Mouse (Mus musculus) testis, postnatal 10 days (tissue): Measurements from ENCODE around the gene Draxin.

Source experiments
- DNase-seq: peaks from one replicate; pipeline ENCODE4 v3.0.0; 2021; ENCODE audit warnings: low spot score

Draxin gene

GRCm38 (mm10) chr4:148114758-148115391 is 15.6 kb downstream of the Draxin start:
- peak; percentile 93 for DNase-seq

GRCm38 (mm10) chr4:148112519-148112918 is 18.0 kb downstream of the Draxin start:
- DNase-seq = no peak

DNA sequence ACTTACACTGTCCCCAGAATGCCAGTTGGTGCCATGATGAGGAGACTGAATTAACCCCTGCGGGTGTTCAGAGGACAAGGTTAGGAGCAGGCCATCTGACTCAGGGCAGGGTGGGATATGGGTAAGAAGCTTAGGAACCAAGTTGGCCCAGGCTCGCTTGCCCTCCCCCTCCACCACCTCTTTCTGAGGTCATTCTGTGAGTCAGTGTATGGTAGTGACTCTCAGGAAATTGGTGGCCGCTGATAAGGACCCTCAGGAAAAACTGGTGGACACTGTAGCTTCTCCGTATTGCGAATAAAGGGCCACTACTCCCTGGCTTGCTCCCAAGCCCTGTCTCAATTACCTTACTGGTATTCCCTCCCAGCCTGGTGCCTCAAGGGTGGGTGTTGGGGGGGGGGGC is 21.3 kb downstream of the Draxin start:
- DNase-seq = no peak

DNA sequence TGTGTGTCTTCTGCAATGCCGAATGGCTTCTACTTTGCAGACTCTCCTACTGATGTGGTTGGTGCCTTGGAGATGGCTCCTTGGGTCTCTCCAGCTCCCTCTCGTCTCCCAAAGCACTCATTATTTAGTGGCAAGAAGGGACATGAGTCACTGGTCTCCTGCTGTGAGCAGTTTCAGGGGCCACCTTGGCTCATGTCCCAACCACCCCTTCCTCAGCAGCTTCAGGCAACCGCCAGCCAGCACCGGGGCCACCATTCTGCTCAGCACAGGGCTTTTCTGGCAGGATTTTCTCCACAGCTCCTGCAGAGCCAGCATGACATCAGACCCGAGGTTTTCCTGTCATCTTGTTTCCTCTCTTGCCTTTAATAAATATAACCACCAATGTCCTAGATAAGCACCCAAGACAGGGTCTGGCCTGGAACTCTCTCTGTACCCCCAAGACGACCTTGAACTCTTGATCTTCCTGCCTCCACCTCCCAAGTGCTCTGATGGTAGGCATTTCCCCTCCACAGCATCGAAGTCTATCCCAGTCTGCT is 21.9 kb downstream of the Draxin start:
- DNase-seq = no peak

- DNase-seq = no peak
These were observed 22.7 kb downstream of the Draxin start for GRCm38 (mm10) chr4:148107621-148108291.

DNA sequence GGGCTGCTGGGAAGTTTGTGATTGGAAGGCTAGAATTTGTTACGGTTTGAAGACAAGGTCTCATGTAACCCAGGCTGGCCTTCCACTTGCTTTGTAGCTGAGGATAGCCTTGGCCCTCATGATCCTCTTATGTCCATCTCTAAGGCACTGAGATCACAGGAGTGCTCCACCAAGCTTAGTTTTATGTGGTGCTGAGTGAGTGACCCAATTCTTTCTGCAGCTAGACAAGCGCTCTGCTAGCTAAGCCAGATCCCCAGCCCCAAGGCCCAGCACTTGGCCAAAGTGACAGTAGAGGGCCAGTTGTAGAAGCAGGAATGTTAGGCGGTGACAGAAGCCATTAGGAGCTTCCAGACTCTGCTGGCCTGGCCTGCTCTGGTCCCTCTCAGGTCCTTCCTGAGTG is 26.4 kb downstream of the Draxin start:
- no peak for DNase-seq

DNA sequence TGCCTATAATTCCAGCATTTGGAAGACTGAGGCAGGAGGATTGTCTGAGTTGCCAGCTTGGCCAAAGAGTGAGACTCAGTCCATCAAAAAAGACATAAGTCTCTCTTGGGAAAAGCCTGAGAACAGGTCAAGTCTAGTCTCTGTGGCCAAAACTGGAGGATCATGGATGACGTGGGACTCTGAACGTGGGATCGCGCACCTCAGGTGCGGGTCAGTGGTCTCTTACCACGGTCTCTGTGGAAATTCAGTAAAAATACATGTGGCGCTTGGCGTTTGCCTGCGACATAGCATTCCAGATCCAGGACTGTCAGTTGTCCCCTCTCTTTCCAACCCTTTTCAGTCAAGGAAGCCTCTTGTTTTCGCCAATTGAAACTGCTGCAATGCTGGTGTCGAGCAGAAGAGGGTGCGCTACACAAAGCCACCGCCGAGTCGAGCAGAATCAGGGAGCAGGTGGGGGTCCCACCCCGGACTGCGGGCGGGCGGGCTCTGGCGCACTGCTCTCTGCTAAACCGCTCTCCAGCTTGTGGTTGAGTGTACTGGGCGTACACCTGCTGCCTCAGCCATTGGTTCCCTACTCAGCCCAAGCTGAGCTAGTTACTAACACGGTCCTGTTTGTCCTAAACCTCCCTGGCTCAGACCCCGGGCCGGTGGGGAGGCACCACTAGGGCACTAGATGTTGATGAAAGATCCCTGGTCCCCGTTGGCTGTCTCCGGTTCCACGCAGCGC is 28.5 kb downstream of the Draxin start:
- DNase-seq = peak; percentile 74

GRCm38 (mm10) chr4:148098666-148099065 is 31.8 kb downstream of the Draxin start:
- DNase-seq = no peak

DNA sequence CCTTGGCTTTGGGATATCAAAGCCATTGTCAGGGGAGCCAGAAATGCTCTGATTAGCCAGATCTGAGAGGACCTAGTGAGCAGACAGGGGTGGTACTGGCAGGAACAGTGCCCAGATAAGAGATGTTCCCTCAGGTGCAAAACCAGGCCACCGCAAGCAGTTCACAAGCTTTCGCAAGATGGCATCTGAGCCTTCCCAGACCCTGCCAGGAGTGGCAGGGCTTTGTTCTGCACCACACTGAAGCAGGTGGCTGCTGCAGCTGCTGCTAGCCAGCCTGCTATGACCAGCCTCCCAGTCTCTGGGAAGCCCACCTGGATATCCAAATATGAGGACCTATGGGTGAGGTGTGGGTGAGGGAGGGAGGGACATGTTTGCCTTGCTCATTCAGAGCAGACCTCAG is 32.6 kb downstream of the Draxin start:
- no peak for DNase-seq

GRCm38 (mm10) chr4:148095081-148095480 is 35.4 kb downstream of the Draxin start:
- no peak for DNase-seq

GRCm38 (mm10) chr4:148094161-148094560 is 36.3 kb downstream of the Draxin start:
- DNase-seq = no peak

GRCm38 (mm10) chr4:148092551-148093271 is 37.8 kb downstream of the Draxin start:
- no peak for DNase-seq

DNA sequence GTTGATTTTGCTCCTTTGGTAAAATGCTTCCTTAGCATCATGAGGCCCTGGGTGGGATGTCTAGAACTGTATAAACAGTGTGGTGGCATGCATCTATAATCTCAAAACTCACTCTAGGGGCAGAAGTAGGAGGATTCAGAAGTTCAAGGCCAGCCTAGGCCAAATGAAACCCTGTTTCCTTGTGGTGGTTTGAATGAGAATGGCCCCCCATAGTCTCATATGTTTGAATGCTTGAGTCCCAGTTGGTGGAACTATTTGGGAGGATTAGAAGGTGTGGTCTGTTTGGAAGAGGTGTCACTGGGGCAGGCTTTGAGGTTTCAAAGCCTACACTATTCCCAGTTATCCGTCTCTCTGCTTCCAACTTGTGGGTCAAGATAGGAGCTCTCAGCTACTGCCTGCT is 39.3 kb downstream of the Draxin start:
- no peak for DNase-seq

DNA sequence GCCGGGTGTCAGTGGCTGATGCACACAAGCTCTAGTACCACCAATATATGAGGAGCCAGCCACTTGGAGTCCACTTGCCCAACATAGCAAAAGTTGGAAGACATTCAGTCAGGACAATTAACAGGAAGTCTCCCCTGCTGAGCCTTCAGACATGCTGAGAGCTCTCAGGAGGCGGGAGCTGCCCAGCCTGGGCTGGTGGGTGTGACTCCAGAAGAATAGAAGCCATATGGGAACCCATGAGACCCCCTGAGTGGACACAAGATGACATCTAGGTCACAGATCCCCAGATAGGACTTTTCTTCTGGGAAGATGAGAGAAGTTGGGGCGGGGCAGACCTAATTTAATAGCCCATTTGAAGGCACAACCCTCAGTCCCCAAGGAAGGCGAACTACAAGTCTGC is 41.3 kb downstream of the Draxin start:
- DNase-seq = no peak

- peak; percentile 97 for DNase-seq
These were observed 42.5 kb downstream of the Draxin start, which contains the start of gene Agtrap for GRCm38 (mm10) chr4:148087907-148088527. TSS of gene Agtrap (minus strand) at chr4:148088031.

DNA sequence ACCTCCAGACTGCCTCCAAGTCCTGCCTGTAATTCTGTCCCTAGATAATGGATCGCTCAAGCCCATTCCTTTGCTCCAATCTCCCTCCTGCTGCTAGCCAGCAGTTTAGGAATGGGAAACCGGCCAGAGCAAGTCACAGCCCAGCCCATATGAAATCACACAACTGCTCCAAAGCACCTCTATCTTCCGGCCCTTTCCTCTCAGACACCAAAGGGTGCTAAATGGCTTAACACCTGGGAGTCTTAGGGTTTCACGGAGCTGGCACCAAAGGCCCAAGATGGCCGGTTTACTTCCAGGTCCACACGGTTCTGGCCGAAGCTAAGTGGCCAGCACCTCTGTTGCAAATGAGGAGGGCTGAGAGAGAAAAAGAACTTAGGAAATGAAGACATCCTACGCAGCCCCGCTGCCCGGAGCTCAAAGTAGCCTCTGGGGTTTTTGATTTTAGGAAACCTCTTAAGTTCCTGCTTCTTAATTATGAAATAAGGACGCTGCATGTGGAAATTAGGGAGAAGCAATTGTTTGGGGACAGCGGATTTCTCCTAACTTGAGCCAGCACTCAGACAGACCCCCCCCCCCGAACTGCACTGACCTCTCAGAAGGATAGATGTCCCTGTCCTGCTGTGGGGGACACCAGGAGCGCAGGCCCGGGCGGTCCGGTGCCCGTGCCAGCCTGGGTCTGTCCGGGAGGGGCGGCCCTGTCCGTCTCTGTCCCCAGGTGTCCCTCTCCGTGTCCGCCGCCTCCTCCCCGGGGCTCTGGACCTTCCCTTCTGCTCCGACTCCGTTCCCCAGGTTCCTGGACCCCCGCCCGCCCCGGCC is 43.2 kb downstream of the Draxin start:
- peak; percentile 64 for DNase-seq

DNA sequence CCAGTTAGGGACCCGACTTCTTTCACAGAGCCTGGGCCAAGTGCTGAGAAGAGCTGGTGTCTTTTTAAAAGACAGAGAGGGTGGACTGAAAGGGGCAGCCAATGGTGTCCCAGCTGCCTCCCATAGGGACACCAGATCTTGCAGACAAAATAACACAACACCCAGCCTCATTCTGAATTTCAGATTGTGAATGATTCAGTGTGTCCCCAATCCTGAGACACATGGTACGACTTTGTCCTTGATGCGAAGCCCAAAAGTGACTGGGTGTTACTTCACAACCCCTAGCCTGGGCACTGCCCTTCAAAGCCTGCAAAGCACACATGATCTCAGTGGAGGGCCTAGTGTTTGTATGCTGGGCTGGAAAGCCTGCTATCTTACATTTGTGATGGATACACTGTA is 44.6 kb downstream of the Draxin start:
- no peak for DNase-seq

DNA sequence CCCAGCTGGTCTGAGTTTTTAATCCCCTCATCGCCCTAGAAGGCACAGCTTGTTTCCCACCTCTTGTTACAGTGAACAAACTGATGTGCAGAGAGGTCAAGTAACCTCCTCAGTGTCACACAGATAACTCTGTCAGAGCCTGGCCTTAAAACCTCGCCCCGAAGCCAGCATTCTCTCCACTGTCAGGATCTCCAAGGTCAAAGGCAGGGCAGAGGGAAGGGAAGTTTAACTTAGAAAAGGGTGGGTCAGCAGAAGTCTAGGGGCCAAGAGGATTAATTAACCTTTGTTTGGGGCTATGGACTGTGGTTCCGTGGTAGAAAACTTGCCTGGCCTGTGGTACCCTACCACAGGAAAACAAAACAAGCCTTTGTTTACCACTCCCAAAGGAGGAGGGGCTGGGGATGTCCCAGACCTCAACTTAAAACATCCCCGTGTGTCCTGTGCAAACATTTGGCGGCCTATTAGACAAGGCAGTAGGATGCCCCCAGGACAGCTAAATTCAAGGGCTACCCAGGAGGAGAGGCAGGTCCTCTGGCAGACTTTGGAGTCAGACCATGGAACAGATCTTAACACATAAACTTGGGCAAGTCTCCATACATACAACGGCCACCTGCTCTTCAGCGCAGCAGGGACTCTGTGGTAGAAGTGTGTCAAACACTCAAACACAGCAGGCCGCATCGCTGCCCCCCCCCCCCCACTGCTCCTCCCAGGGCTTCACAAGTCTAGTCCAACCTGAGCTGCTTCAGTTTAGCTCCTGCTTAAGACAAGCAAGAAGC is 45.2 kb downstream of the Draxin start:
- peak; percentile 42 for DNase-seq

GRCm38 (mm10) chr4:148084261-148084714 is 46.2 kb downstream of the Draxin start:
- peak; percentile 60 for DNase-seq
